Mouse (Mus musculus): ENCODE measurements around the gene Fbxw11.
"Not testable (repeated sequence)": the region's sequence is repeated elsewhere in the genome, so short reads cannot be mapped to it uniquely, and the experiment has no call there.

GRCm38 (mm10) chr11:32694322-32695003 is 51.9 kb downstream of the Fbxw11 start:
- not testable (repeated sequence) for TF ChIP-seq HCFC1 (IDR thresholded peaks at IDR 0.05; ENCODE audit: borderline replicate concordance, insufficient read depth, low read length); CHD2 (IDR thresholded peaks at IDR 0.05; ENCODE audit: low read depth, low read length)
